Mouse (Mus musculus): ENCODE measurements around the gene Tpp1. TPM values are rescaled to one million over a fixed set of nuclear protein-coding genes. Genes with fewer than 3 reads are reported as not detected.
A peak's percentile ranks its signal among the peaks of the same experiment; 100 is the strongest.

Gene Tpp1
- polyA plus RNA-seq, 1 experiment from 2014 or later = 80.2 TPM

DNA sequence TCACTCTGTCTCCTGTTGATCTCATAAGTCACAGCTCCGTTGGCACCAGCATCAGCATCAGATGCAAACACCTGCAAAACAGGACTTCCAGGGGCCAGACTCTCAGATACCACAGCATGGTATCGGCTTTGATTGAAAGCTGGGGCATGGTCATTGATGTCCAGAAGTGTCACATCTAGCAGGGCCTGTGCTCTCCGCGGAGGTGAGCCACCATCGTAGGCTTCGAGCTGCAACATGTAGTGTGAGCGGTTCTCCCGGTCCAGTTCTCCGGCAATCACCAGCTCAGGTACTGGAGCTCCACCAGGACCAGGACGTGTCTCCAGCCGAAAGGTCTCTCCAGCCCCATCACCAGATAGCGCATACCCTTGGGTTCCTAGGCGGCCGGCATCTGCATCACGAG lies 20.3 kb upstream of the Tpp1 start:
- ATAC-seq (ENCODE audit: insufficient number of reproducible peaks, insufficient read depth, low FRiP score, low read depth) = no peak
- H3K36me3 ChIP-seq (ENCODE audit: control insufficient read depth, insufficient read depth, low read length) = peaks cover 29% of the 10 kb centered on the region
- H3K27ac ChIP-seq (ENCODE audit: low read length) = no peak overlapping the region
- H3K4me1 ChIP-seq (ENCODE audit: control insufficient read depth, insufficient read depth, low read length) = peaks cover 21% of the 10 kb centered on the region; the same call in 1 of the 2 replicates
- no peak overlapping the region for H3K4me2 ChIP-seq (replicated peaks; ENCODE audit: low read depth, low read length)
- no peak overlapping the region for H3K4me3 ChIP-seq (ENCODE audit: low read depth, low read length)
- no peaks in the 10 kb centered on the region for H3K9me3 ChIP-seq (ENCODE audit: control insufficient read depth, low read depth, low read length)
- no peak overlapping the region for H3K9ac ChIP-seq (replicated peaks; ENCODE audit: low read depth, low read length)
- WGBS = 94% methylated on average over 15 of the region's 15 CpGs
- H3K27me3 ChIP-seq (ENCODE audit: control insufficient read depth, insufficient read depth, low read length) = no peaks in the 10 kb centered on the region

DNA sequence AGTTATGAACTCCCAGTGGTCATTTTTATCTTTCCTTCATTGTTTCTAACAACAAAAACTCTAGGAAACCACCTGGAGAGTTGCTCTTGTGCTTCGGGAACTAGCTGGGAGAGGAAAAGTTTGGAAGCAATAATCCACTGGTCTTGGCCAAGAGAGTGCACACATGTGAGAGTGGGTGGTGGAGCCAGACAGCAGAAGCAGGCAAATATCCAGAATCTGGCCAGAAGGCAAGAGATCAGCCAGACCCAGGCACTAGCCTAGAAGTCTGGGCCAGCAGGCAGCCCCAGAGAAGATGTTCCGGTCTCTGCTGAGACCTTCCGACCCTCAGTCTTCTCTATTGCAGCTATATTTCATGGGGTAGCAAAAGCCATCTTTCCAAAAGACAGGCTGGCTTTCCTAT lies 17.9 kb upstream of the Tpp1 start:
- peaks cover 46% of the 10 kb centered on the region for H3K36me3 ChIP-seq (ENCODE audit: control insufficient read depth, insufficient read depth, low read length)
- WGBS = 88% methylated on average over 3 of the region's 3 CpGs

DNA sequence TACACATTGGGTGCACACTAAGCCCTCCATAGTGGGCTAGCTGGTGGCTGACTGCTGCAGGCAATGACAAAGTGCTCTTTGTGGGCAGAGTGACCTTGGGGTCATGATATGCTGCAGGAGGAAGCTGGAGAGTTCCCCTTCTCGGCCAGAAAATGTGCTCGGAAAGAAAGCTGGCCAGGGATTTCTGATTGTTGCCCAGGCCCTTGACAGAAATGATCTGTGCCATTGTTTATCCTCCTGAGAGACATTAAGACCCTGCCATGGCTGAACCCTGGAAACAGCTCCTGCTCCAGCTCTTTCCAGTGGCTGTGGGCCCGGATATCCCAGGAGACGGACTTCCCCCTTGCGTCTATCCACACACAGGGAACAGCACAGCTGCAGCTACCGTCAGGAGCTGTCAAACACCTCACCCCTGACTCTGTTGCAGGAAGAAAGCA lies 15.7 kb upstream of the Tpp1 start:
- ATAC-seq (ENCODE audit: insufficient number of reproducible peaks, insufficient read depth, low FRiP score, low read depth) = no peak
- 11% methylated on average over 6 of the region's 6 CpGs for WGBS
- H3K27me3 ChIP-seq (ENCODE audit: control insufficient read depth, insufficient read depth, low read length) = no peaks in the 10 kb centered on the region
- H3K9ac ChIP-seq (replicated peaks; ENCODE audit: low read depth, low read length) = no peak overlapping the region
- H3K36me3 ChIP-seq (ENCODE audit: control insufficient read depth, insufficient read depth, low read length) = peaks cover 63% of the 10 kb centered on the region
- no peak overlapping the region for H3K4me3 ChIP-seq (ENCODE audit: low read depth, low read length)
- H3K9me3 ChIP-seq (ENCODE audit: control insufficient read depth, low read depth, low read length) = no peaks in the 10 kb centered on the region
- H3K4me1 ChIP-seq (ENCODE audit: control insufficient read depth, insufficient read depth, low read length) = no peaks in the 10 kb centered on the region
- no peak overlapping the region for H3K27ac ChIP-seq (ENCODE audit: low read length)
- H3K4me2 ChIP-seq (replicated peaks; ENCODE audit: low read depth, low read length) = no peak overlapping the region; the same call in 1 of the 2 replicates

More for the DNA sequence above, 17.9 kb upstream of the Tpp1 start:
- no peaks in the 10 kb centered on the region for H3K27me3 ChIP-seq (ENCODE audit: control insufficient read depth, insufficient read depth, low read length)
- H3K9ac ChIP-seq (replicated peaks; ENCODE audit: low read depth, low read length) = no peak overlapping the region
- no peak overlapping the region for H3K4me3 ChIP-seq (ENCODE audit: low read depth, low read length)
- peaks cover 12% of the 10 kb centered on the region; the same call in 1 of the 2 replicates for H3K4me1 ChIP-seq (ENCODE audit: control insufficient read depth, insufficient read depth, low read length)
- no peak overlapping the region for H3K4me2 ChIP-seq (replicated peaks; ENCODE audit: low read depth, low read length)
- no peaks in the 10 kb centered on the region for H3K9me3 ChIP-seq (ENCODE audit: control insufficient read depth, low read depth, low read length)
- no peak overlapping the region for H3K27ac ChIP-seq (ENCODE audit: low read length)
- no peak for ATAC-seq (ENCODE audit: insufficient number of reproducible peaks, insufficient read depth, low FRiP score, low read depth)

DNA sequence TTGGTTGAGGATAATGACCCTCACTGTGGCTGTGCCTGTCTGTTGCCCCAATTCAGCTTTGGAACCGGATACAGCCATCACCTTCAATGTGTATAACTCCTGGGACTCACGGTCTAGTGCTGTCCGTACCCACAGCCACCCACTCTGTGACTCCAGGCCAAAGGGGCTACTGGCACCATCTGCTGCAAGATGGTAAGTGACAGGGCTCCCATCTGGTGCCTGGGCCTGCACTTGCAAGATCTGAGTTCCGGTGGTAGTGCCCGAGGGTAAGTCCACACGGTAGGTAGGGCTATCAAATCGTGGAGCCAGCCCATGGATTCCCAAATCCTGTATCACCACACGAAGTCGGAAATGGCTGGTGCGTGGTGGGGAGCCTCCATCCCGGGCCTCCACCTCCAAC lies 12.3 kb upstream of the Tpp1 start:
- WGBS = 92% methylated on average over 11 of the region's 11 CpGs
- no peaks in the 10 kb centered on the region for H3K4me1 ChIP-seq (ENCODE audit: control insufficient read depth, insufficient read depth, low read length)
- H3K36me3 ChIP-seq (ENCODE audit: control insufficient read depth, insufficient read depth, low read length) = peaks cover 58% of the 10 kb centered on the region

DNA sequence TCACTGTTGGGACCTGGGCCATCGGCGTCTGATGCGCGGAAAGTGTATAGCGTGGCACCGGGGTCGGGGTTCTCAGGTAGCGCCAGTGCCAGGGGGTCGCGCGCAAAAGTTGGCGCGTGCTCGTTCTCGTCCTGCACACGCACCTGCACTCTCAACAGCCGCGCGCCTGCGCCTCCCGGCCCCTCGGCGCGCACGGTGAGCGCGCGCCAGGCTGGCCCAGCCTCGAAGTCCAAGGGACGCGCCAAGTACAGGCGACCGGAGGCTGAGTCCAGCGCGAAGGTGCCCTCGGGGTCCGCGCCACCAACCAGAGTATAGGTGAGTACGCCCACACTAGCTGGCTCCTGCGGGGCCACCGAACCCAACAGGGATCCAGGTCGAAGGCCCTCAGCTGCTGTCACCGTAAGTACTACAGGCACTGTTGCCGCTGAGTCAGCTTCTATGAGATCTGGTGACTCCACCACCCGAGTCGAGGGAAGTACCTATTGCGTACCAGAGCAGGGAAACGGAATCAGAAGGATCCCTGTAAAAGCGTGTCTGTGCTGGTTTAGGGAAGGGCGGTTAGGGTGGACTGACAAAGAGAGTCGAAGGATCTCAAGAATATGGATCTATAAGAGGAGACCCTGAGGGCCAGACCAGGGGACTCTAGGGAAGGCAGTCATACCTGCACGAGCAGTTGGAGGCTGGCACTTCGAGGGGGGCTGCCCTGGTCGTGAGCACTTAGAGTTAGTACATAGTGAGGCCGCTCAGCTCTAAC lies 10.7 kb upstream of the Tpp1 start:
- Histone ChIP-seq H3K4me2 (replicated peaks; ENCODE audit: low read depth, low read length) (peak overlapping the region; percentile 47), H3K4me1 (ENCODE audit: control insufficient read depth, insufficient read depth, low read length) (no peaks in the 10 kb centered on the region), H3K9ac (replicated peaks; ENCODE audit: low read depth, low read length) (no peak overlapping the region), H3K9me3 (ENCODE audit: control insufficient read depth, low read depth, low read length) (no peaks in the 10 kb centered on the region), H3K4me3 (ENCODE audit: low read depth, low read length) (peak overlapping the region; percentile 13), H3K36me3 (ENCODE audit: control insufficient read depth, insufficient read depth, low read length) (peaks cover 71% of the 10 kb centered on the region), H3K27me3 (ENCODE audit: control insufficient read depth, insufficient read depth, low read length) (no peaks in the 10 kb centered on the region), H3K27ac (ENCODE audit: low read length) (no peak overlapping the region)
- 46% methylated on average over 48 of the region's 55 CpGs for WGBS
- ATAC-seq (ENCODE audit: insufficient number of reproducible peaks, insufficient read depth, low FRiP score, low read depth) = 0 out of 2 replicates have a peak, but pooled peaks have one; percentile 24

More for the DNA sequence above, 12.3 kb upstream of the Tpp1 start:
- Histone ChIP-seq H3K4me3 (ENCODE audit: low read depth, low read length) (no peak overlapping the region), H3K9me3 (ENCODE audit: control insufficient read depth, low read depth, low read length) (no peaks in the 10 kb centered on the region), H3K27ac (ENCODE audit: low read length) (no peak overlapping the region), H3K9ac (replicated peaks; ENCODE audit: low read depth, low read length) (no peak overlapping the region), H3K27me3 (ENCODE audit: control insufficient read depth, insufficient read depth, low read length) (no peaks in the 10 kb centered on the region), H3K4me2 (replicated peaks; ENCODE audit: low read depth, low read length) (no peak overlapping the region)
- no peak for ATAC-seq (ENCODE audit: insufficient number of reproducible peaks, insufficient read depth, low FRiP score, low read depth)

DNA sequence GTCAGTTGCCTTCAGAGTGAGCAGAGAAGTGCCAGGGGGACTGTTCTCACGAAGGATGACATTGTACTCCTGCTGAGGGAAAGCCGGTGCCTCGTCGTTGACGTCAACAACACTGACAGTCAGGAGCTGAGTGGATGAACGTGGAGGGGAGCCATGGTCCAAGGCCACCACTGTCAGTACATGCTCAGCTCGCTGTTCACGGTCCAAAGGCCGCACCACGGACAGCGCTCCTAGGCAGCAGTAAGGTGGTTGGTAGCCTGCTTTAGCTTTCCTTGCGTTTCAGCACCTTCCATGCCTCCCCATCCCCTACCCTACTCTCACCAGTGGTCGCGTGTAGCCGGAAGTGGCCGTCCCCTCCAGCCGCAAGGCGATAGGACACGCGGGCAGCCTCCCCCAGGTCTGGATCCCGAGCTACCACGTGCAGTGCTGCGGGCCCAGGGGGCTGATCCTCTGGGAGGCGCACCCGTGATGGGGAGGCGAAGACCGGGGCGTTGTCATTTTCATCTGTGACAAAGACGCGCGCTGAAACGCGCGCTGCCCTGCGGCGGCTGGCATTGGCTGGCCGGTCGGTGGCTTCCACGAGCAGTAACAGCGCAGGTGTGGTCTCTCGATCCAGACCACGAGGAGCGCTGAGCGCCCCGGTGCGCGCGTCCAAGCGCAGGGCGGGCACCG lies 9.9 kb upstream of the Tpp1 start:
- ATAC-seq (ENCODE audit: insufficient number of reproducible peaks, insufficient read depth, low FRiP score, low read depth) = 0 out of 2 replicates have a peak, but pooled peaks have one; percentile 46
- Histone ChIP-seq H3K27me3 (ENCODE audit: control insufficient read depth, insufficient read depth, low read length) (no peaks in the 10 kb centered on the region), H3K36me3 (ENCODE audit: control insufficient read depth, insufficient read depth, low read length) (peaks cover 75% of the 10 kb centered on the region), H3K27ac (ENCODE audit: low read length) (no peak overlapping the region), H3K4me2 (replicated peaks; ENCODE audit: low read depth, low read length) (peak overlapping the region; percentile 47), H3K4me3 (ENCODE audit: low read depth, low read length) (peak overlapping the region; percentile 13), H3K9me3 (ENCODE audit: control insufficient read depth, low read depth, low read length) (no peaks in the 10 kb centered on the region), H3K4me1 (ENCODE audit: control insufficient read depth, insufficient read depth, low read length) (no peaks in the 10 kb centered on the region), H3K9ac (replicated peaks; ENCODE audit: low read depth, low read length) (no peak overlapping the region)
- WGBS = 36% methylated on average over 51 of the region's 51 CpGs

DNA sequence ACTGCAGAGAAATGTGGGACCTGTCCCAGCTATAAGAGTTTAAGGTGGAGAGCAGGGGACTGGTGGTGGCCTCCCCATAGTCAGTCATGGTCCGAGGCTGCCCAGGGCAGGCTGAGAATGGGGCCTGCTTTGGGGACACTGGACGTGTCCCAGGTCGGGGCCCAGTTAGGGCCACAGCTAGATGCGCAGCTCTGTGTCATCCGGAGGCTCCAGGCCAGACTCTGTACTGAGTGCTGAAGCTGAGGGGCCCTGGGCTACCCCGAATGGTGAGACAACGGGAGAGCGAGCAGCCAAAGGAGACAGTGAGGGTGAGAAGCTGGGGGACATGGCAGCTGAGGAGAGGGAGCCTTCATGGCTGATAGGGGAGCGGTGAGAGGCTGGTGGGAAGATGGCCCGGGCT lies 1.2 kb upstream of the Tpp1 start:
- no peak overlapping the region for H3K4me3 ChIP-seq (ENCODE audit: low read depth, low read length)
- H3K9ac ChIP-seq (replicated peaks; ENCODE audit: low read depth, low read length) = no peak overlapping the region
- ATAC-seq (ENCODE audit: insufficient number of reproducible peaks, insufficient read depth, low FRiP score, low read depth) = no peak
- no peak overlapping the region for H3K27ac ChIP-seq (ENCODE audit: low read length)
- peaks cover 53% of the 10 kb centered on the region for H3K36me3 ChIP-seq (ENCODE audit: control insufficient read depth, insufficient read depth, low read length)
- WGBS = 94% methylated on average over 10 of the region's 10 CpGs
- peaks cover 5% of the 10 kb centered on the region; the same call in 1 of the 2 replicates for H3K4me1 ChIP-seq (ENCODE audit: control insufficient read depth, insufficient read depth, low read length)
- H3K9me3 ChIP-seq (ENCODE audit: control insufficient read depth, low read depth, low read length) = no peaks in the 10 kb centered on the region
- no peaks in the 10 kb centered on the region for H3K27me3 ChIP-seq (ENCODE audit: control insufficient read depth, insufficient read depth, low read length)
- H3K4me2 ChIP-seq (replicated peaks; ENCODE audit: low read depth, low read length) = no peak overlapping the region

DNA sequence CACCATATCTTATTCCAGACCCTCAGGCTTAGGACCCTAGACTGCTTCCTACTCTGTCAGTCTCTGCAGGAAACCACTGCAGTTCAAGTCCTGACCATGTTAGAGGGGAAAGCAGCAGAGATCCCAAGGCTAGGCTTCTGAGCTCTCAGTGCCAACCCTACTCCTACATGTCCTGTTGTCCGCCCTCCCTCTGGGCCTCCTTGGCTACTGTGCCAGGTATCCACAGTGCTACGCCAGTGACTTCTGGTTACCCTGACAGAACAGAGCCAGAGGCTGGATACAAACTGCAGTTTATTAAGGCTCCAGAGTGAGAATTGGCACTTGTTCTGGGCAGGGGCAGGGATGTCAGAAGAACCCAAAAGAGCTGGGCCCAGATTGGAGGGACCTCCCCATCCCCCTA lies 681 bp upstream of the Tpp1 start:
- Histone ChIP-seq H3K27me3 (ENCODE audit: control insufficient read depth, insufficient read depth, low read length) (no peaks in the 10 kb centered on the region), H3K27ac (ENCODE audit: low read length) (no peak overlapping the region), H3K4me3 (ENCODE audit: low read depth, low read length) (no peak overlapping the region), H3K9me3 (ENCODE audit: control insufficient read depth, low read depth, low read length) (no peaks in the 10 kb centered on the region), H3K36me3 (ENCODE audit: control insufficient read depth, insufficient read depth, low read length) (peaks cover 47% of the 10 kb centered on the region), H3K4me2 (replicated peaks; ENCODE audit: low read depth, low read length) (no peak overlapping the region), H3K9ac (replicated peaks; ENCODE audit: low read depth, low read length) (no peak overlapping the region), H3K4me1 (ENCODE audit: control insufficient read depth, insufficient read depth, low read length) (peaks cover 5% of the 10 kb centered on the region; the same call in 1 of the 2 replicates)
- 98% methylated on average over 2 of the region's 2 CpGs for WGBS
- no peak; the same call in 1 of the 2 replicates for ATAC-seq (ENCODE audit: insufficient number of reproducible peaks, insufficient read depth, low FRiP score, low read depth)

Data from stomach, embryonic 14.5 days (tissue).